Comparison of ENCODE assay signal across 13 mouse cellular contexts in the genomic region with DNA sequence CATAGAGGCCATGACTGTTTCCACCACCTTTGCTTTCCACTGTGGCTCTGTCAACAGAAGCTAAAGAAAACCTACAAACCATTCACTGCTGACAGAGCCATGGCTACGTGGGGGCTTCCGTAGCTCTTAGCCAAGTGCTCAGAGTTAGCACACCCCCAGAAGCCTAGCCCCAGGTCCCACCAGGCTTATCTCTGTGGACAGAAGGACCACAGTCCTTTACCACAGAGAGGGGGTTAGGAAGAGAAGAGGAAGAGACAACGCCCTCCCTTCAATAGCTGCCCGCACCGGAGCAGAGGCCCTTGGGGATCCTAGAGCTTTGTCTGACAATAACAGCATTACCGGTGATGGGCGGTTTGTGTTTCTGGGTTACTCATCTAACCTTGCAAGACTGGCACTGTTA. TPM values are rescaled to one million over a fixed set of nuclear protein-coding genes. Genes with fewer than 3 reads are reported as not detected.
DNase-seq lines count a peak whose midpoint lies in the region; ATAC-seq lines count a peak whose summit lies in the region.
"Had no signal": no experiment of that assay in that cellular context is flagged by ENCODE, and none has a peak within 500 bp of the region (broad histone marks: within the 10 kb centered on the region; RNA-seq: fewer than 3 reads in every experiment).

No protein-coding gene starts in this region.

- peak; percentile 22 to 64 for DNase-seq in heart, adult 9 months (ENCODE audit: low spot score in 2 of 2)
- DNase-seq in heart, adult 8-10 months (ENCODE audit: low spot score) = no peak
- peak; percentile 94 for DNase-seq in MEL-GATA-1-ER (ENCODE audit: extremely low read depth, low read depth)
- no peak for DNase-seq in cerebellum, postnatal 4 days (ENCODE audit: low spot score in 2 of 2)
- DNase-seq in left cerebral cortex, postnatal 14 days (ENCODE audit: low spot score in 2 of 2) = no peak
- DNase-seq: cerebellum, postnatal 10 days; spleen, adult 18-20 months had no signal

- H3K27ac ChIP-seq in intestine, embryonic 15.5 days = 0 out of 2 replicates have a peak overlapping the region, but pooled peaks have one; percentile 51
- H3K27ac ChIP-seq: limb, embryonic 13.5 days; midbrain, embryonic 12.5 days had no signal

- peak overlapping the region; percentile 22; the same call in 1 of the 2 replicates for H3K4me2 ChIP-seq in intestine, embryonic 15.5 days (replicated peaks)
- H3K4me2 ChIP-seq: limb, embryonic 13.5 days; midbrain, embryonic 12.5 days had no signal

- H3K4me3 ChIP-seq in intestine, embryonic 15.5 days (replicated peaks) = no peak overlapping the region
- peak overlapping the region; percentile 83 for H3K4me3 ChIP-seq in megakaryocyte, embryonic 14.5 days (replicated peaks)
- H3K4me3 ChIP-seq: limb, embryonic 13.5 days; midbrain, embryonic 12.5 days had no signal

- 76% methylated on average over 7 of the region's 7 CpGs for WGBS in intestine, embryonic 15.5 days

- no peaks in the 10 kb centered on the region for H3K36me3 ChIP-seq in intestine, embryonic 15.5 days
- H3K36me3 ChIP-seq in megakaryocyte, embryonic 14.5 days (replicated peaks; ENCODE audit: low read length) = peaks cover 40% of the 10 kb centered on the region
- H3K36me3 ChIP-seq: limb, embryonic 13.5 days had no signal

- H3K9ac ChIP-seq in intestine, embryonic 15.5 days = no peak overlapping the region
- H3K9ac ChIP-seq: limb, embryonic 13.5 days; midbrain, embryonic 12.5 days had no signal

- intact Hi-C loops in left cerebral cortex, postnatal 14 days (cut with DNase I) = no loop called here

- H3K9me3 ChIP-seq in intestine, embryonic 15.5 days = no peaks in the 10 kb centered on the region
- no peaks in the 10 kb centered on the region for H3K9me3 ChIP-seq in megakaryocyte, embryonic 14.5 days
- H3K9me3 ChIP-seq: limb, embryonic 13.5 days; midbrain, embryonic 12.5 days had no signal

- H3K4me1 ChIP-seq in intestine, embryonic 15.5 days (replicated peaks) = peaks cover 36% of the 10 kb centered on the region
- H3K4me1 ChIP-seq in megakaryocyte, embryonic 14.5 days = peaks cover 100% of the 10 kb centered on the region

- no peak for ATAC-seq in intestine, embryonic 15.5 days
- no peak for ATAC-seq in monocyte, adult 5-6 weeks (replicated peaks; ENCODE audit: insufficient number of reproducible peaks, low FRiP score, low TSS enrichment, poor library complexity, severe bottlenecking)

- no peaks in the 10 kb centered on the region for H3K27me3 ChIP-seq in intestine, embryonic 15.5 days (replicated peaks)
- H3K27me3 ChIP-seq in megakaryocyte, embryonic 14.5 days (replicated peaks) = no peaks in the 10 kb centered on the region
- H3K27me3 ChIP-seq: limb, embryonic 13.5 days; midbrain, embryonic 12.5 days had no signal

RNA-seq across cellular contexts. Expression of gene Spns2, which starts 14.3 kb away (rescaled TPM):
- total RNA-seq in heart, adult 8-10 months (2022) = 10 to 100 TPM in 1 of 4 experiments, 1 to 10 TPM in 3; 7.4 to 10.2 (median 7.9) TPM
- 5.3 and 5.6 TPM in 2 replicates for polyA plus RNA-seq in intestine, embryonic 15.5 days (2015; fragmentation: Nextera tagmentation; extraction: Ambion mirVana)
- 63.1 and 65.1 TPM in 2 replicates for polyA plus RNA-seq in megakaryocyte, embryonic 14.5 days (2012; ENCODE audit: insufficient read depth, low replicate concordance)
- total RNA-seq in monocyte, adult 5-6 weeks (2017) = 1.4 to 3.2 TPM (median 1.4 TPM) in 3 replicates
- 10 to 100 TPM; 46.4 to 58.5 TPM for total RNA-seq in left cerebral cortex, postnatal 14 days (2021)

RNA-seq across cellular contexts. Expression of gene Mybbp1a, which starts 34.3 kb away (rescaled TPM):
- total RNA-seq in heart, adult 8-10 months (2022) = 10 to 100 TPM; 42.4 to 49.4 (median 45.9) TPM
- polyA plus RNA-seq in intestine, embryonic 15.5 days (2015; fragmentation: Nextera tagmentation; extraction: Ambion mirVana) = 171 and 172 TPM in 2 replicates
- polyA plus RNA-seq in megakaryocyte, embryonic 14.5 days (2012; ENCODE audit: insufficient read depth, low replicate concordance) = 59.8 and 71.3 TPM in 2 replicates
- 37.5 to 39.9 TPM (median 37.7 TPM) in 3 replicates for total RNA-seq in monocyte, adult 5-6 weeks (2017)
- total RNA-seq in left cerebral cortex, postnatal 14 days (2021) = 10 to 100 TPM; 45.4 to 50.6 TPM

RNA-seq across cellular contexts. Expression of gene Ggt6, which starts 40.1 kb away (rescaled TPM):
- total RNA-seq in heart, adult 8-10 months (2022) = under 1 TPM in 2 of 4 experiments, not detected in 2; 0.32 to 0.44 TPM
- 11.5 and 14.4 TPM in 2 replicates for polyA plus RNA-seq in intestine, embryonic 15.5 days (2015; fragmentation: Nextera tagmentation; extraction: Ambion mirVana)
- not detected in 2 replicates for polyA plus RNA-seq in megakaryocyte, embryonic 14.5 days (2012; ENCODE audit: insufficient read depth, low replicate concordance)
- total RNA-seq in monocyte, adult 5-6 weeks (2017) = not detected in 3 replicates
- total RNA-seq in left cerebral cortex, postnatal 14 days (2021) = not detected
- total RNA-seq: neutrophil, adult 5-6 weeks had no signal
- polyA plus RNA-seq: midbrain, embryonic 12.5 days had no signal

Comparison
In these comparisons a context has a peak if more than half of its experiments do, and no peak if none do; other contexts are left out.
1. DNase-seq: peak in heart, adult 9 months (2 of 2) and MEL-GATA-1-ER (single experiment); none in heart, adult 8-10 months (single experiment), cerebellum, postnatal 4 days (0 of 2) and left cerebral cortex, postnatal 14 days (0 of 2).
2. RNA of gene Spns2, which starts 14.3 kb away (total RNA-seq): 46.4 to 58.5 TPM in left cerebral cortex, postnatal 14 days; 7.4 to 10.2 TPM in heart, adult 8-10 months and 1.4 to 3.2 TPM in monocyte, adult 5-6 weeks; every median in the first group is over 4 times any median in the second.